Mouse (Mus musculus): Measurements from ENCODE around the gene Vstm4. TPM values are rescaled to one million over a fixed set of nuclear protein-coding genes. Genes with fewer than 3 reads are reported as not detected.

Vstm4 gene
- polyA plus RNA-seq (2017; shearing (Covaris generic)): not detected

GRCm38 (mm10) chr14:32856681-32857328 lies at the start of gene Vstm4:
Vstm4 (plus strand) TSS chr14:32856756.

GRCm38 (mm10) chr14:32833847-32834246 lies 22.7 kb upstream of the Vstm4 start, which contains the start of gene Fam170b:
Fam170b (plus strand) TSS chr14:32833962.

Other genes starting within 250 kb of the Vstm4 start
- gene 3425401B19Rik, start 171.5 kb upstream of the Vstm4 start, polyA plus RNA-seq (2017; shearing (Covaris generic)): not detected
- gene Tmem273, start 70.8 kb upstream of the Vstm4 start, polyA plus RNA-seq (2017; shearing (Covaris generic)): 6.3 TPM
- gene Fam170b, start 22.8 kb upstream of the Vstm4 start, polyA plus RNA-seq (2017; shearing (Covaris generic)): not detected
- gene Lrrc18, start 134.6 kb downstream of the Vstm4 start, polyA plus RNA-seq (2017; shearing (Covaris generic)): not detected

Measured in inflammation-experienced regulatory T-cells, adult 16 weeks (primary cell).